Mouse (Mus musculus) lung, embryonic 14.5 days (tissue): Measurements from ENCODE around the gene Lrmda. TPM values are rescaled to one million over a fixed set of nuclear protein-coding genes. Genes with fewer than 3 reads are reported as not detected.

Source experiments
- ATAC-seq: fragments of 200-750 bp; cut with Nextera tagmentation; 2 replicates; pipeline ENCODE4 v1.8.0; 2017; ENCODE audit warnings: mild to moderate bottlenecking, moderate TSS enrichment, moderate library complexity; ENCODE audit not compliant: insufficient read depth
- DNase-seq: peaks from one replicate; pipeline ENCODE4 v3.0.0-alpha.2; 2015
- H3K27ac ChIP-seq: fragments of 300-500 bp; sonication (generic); 2 replicates; pipeline ENCODE4 v1.5.1; 2014; ENCODE audit warnings: low read depth, mild to moderate bottlenecking, moderate library complexity
- H3K27me3 ChIP-seq: fragments of 300-500 bp; sonication (generic); 2 replicates; pipeline ENCODE4 v1.6.1; 2014; ENCODE audit warnings: low read length, control low read depth; ENCODE audit not compliant: insufficient read depth
- H3K36me3 ChIP-seq: fragments of 300-500 bp; sonication (generic); 2 replicates; pipeline ENCODE4 v1.6.1; 2014; ENCODE audit warnings: control low read depth; ENCODE audit not compliant: insufficient read depth
- H3K4me1 ChIP-seq: fragments of 300-500 bp; sonication (generic); 2 replicates; pipeline ENCODE4 v1.6.1; 2014; ENCODE audit warnings: antibody characterized with exemption, control low read depth; ENCODE audit not compliant: insufficient read depth
- H3K4me2 ChIP-seq: fragments of 300-500 bp; sonication (generic); 2 replicates; pipeline ENCODE4 v1.6.1; 2014; ENCODE audit warnings: mild to moderate bottlenecking
- H3K4me3 ChIP-seq: fragments of 300-500 bp; sonication (generic); 2 replicates; pipeline ENCODE4 v1.5.1; 2014; ENCODE audit warnings: low read depth, low read length
- H3K9ac ChIP-seq: fragments of 300-500 bp; sonication (generic); 2 replicates; pipeline ENCODE4 v1.6.1; 2014
- H3K9me3 ChIP-seq: fragments of 300-500 bp; sonication (generic); 2 replicates; pipeline ENCODE4 v1.6.1; 2016; ENCODE audit warnings: low read depth, low read length, control low read depth
- CTCF ChIP-seq: IDR thresholded peaks from 2 replicates; pipeline ENCODE4 v1.5.1; 2016; ENCODE audit warnings: antibody characterized with exemption, low read depth
- WGBS: fragments of 180-500 bp; shearing (Covaris S2); extraction: QIAGEN DNeasy Blood & Tissue Kit; methylation state at CpG from one replicate; pipeline ENCODE4 v1.1.7; 2014; 5-methylcytosine and 5-hydroxymethylcytosine counted together
- polyA plus RNA-seq: library from polyadenylated mRNA; unstranded; fragments of >200 nt; fragmentation: Nextera tagmentation; extraction: Ambion mirVana; gene quantifications from 2 replicates; pipeline ENCODE4 v1.2.1, GENCODE M21; 2014

Lrmda gene
- polyA plus RNA-seq, 1 experiment from 2014 or later, result 1.1 TPM

DNA sequence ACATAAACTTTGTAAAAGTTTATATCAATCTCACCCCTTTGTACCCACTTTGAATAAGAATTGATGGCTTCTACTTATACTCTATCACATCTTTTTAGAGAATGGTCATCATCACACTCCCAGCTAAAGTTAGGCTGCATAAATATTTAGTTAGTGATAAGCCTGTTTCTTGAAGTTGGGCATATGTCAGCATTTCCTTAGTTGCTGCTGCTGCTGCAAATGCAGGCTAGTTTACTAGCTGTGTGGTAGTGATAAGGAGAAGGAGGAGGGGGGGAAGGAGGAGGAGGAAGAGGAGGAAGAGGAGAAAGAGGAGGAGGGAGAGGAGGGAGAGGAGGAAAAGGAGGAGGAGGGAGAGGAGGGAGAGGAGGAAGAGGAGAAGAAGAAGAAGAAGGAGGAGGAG lies 692.9 kb downstream of the Lrmda start:
- H3K27ac ChIP-seq, result no peak overlapping the region
- H3K27me3 ChIP-seq, result no peaks in the 10 kb centered on the region
- H3K9me3 ChIP-seq, result no peaks in the 10 kb centered on the region
- H3K9ac ChIP-seq, result no peak overlapping the region
- TF ChIP-seq CTCF, result no peak
- no peak overlapping the region for H3K4me2 ChIP-seq
- H3K36me3 ChIP-seq, result no peaks in the 10 kb centered on the region
- H3K4me1 ChIP-seq, result peaks cover 18% of the 10 kb centered on the region
- ATAC-seq, result no peak
- no peak overlapping the region for H3K4me3 ChIP-seq
- DNase-seq, result peak; percentile 58

DNA sequence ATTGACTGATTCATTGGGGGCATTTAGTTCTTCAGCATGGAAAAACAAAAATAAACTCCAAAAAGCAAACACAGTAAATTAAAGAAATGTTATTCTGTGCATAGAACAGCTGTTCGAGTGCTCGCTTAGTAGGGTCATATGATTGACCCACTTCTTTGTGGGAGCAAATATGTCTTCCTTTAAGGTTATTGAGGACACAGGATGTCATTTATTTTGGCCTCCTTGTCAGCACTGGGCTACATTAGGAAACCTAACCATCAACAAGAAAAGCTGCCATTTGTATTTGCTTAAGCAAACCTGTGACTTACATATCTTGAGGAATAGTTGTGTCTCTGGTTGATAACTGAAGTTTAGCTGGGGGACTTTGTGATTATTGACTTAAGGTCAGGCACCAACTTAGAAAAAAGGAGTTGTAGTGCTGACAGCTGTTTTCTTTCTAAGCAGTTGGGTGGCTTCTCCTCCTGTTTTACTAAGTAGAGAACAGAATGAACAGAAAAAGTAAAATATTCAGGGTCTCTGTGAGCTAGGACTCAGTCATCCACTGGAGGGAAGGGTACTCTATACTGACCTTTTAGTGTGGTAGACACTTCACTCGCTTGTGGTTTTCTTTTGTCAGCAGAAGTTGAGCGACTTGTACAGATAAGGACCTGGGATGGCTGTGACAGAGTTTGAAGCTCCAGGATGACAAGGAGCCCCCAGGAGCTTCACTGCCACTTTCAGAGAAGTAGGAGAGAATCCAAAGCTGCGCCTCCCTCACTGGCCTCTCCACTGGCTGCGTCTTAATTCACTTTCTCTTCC lies 696.3 kb downstream of the Lrmda start:
- peak; percentile 36 for DNase-seq
- Histone ChIP-seq H3K4me3 (no peak overlapping the region), H3K4me1 (peaks cover 9% of the 10 kb centered on the region), H3K9ac (no peak overlapping the region), H3K27ac (peak overlapping the region; percentile 32; the same call in 1 of the 2 replicates), H3K4me2 (no peak overlapping the region), H3K9me3 (no peaks in the 10 kb centered on the region), H3K27me3 (no peaks in the 10 kb centered on the region), H3K36me3 (no peaks in the 10 kb centered on the region)
- no peak for TF ChIP-seq CTCF
- WGBS, result 31% methylated on average over 6 of the region's 6 CpGs
- ATAC-seq, result 0 out of 2 replicates have a peak, but pooled peaks have one; percentile 47

DNA sequence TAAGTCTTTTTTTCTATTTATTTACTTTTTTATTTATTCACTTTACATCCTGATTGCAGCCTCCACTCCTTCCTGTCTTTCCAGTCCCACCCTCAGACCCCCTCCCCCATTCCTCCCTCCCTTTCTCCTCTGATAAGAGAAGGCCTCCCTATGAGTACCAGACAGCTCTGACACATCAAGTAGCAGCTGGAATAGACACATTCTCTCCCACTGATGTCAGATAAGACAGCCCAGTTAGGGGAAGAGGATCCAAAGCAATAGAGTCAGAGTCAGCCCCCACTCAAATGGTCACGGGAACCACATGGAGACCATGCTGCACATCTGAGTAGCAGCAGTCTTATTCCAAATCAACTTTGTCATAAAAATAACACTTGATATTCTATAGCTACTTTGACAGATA lies 700.5 kb downstream of the Lrmda start:
- peak; percentile 86 for ATAC-seq
- Histone ChIP-seq H3K4me1 (no peaks in the 10 kb centered on the region), H3K4me3 (no peak overlapping the region), H3K27me3 (no peaks in the 10 kb centered on the region), H3K9ac (no peak overlapping the region), H3K36me3 (no peaks in the 10 kb centered on the region), H3K27ac (no peak overlapping the region), H3K9me3 (no peaks in the 10 kb centered on the region), H3K4me2 (no peak overlapping the region)
- TF ChIP-seq CTCF, result no peak
- peak; percentile 69 for DNase-seq
- 58% methylated on average over 1 of the region's 1 CpGs for WGBS

DNA sequence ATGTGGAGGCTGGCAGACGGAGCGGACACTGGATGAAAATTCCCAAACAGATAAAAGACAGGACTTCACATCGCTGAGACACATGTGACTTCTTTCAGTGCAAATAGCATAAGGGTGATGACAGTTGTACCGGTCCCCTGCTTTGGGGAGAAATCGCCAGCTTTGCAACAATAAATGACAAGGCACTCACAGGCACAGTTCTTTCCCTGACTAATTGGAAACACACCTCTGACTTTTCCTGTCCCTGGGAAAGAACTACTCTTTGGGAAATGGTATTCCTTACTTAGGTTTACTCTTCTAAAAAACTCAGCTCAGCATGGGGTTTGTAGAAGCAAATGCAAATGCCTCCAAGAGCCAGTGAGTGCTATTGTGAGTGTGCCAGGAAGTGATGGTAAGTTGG lies 702.3 kb downstream of the Lrmda start:
- Histone ChIP-seq H3K4me2 (no peak overlapping the region), H3K9me3 (no peaks in the 10 kb centered on the region), H3K27me3 (no peaks in the 10 kb centered on the region), H3K27ac (peak overlapping the region; percentile 19; the same call in 1 of the 2 replicates), H3K4me1 (no peaks in the 10 kb centered on the region), H3K4me3 (no peak overlapping the region), H3K9ac (no peak overlapping the region), H3K36me3 (no peaks in the 10 kb centered on the region)
- DNase-seq, result peak; percentile 27
- no peak for ATAC-seq
- TF ChIP-seq CTCF, result no peak
- WGBS, result 28% methylated on average over 5 of the region's 5 CpGs

DNA sequence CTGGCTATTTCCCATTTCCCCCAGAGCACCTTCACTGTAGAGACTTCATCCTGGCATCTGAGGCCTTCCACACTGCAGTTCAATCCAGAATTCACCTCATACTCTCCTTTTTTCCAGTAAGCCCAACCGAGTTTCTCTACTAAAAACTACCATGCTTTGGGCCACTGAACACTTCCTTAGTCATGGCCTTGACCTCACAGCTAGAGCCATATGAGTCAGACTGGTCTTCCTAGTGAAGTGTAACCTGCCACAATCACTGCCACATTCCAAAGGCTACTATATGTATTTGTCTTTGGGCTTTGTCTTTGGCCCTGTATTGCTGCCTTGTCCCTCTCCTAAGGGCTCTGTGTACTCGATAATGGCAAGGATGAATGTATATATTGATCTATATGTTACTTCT lies 708.0 kb downstream of the Lrmda start:
- Histone ChIP-seq H3K9me3 (no peaks in the 10 kb centered on the region), H3K27me3 (no peaks in the 10 kb centered on the region), H3K9ac (no peak overlapping the region), H3K27ac (no peak overlapping the region), H3K4me2 (no peak overlapping the region), H3K4me3 (no peak overlapping the region), H3K36me3 (no peaks in the 10 kb centered on the region), H3K4me1 (no peaks in the 10 kb centered on the region)
- WGBS, result 72% methylated on average over 2 of the region's 2 CpGs
- DNase-seq (no peak), ATAC-seq (no peak)
- TF ChIP-seq CTCF, result no peak

DNA sequence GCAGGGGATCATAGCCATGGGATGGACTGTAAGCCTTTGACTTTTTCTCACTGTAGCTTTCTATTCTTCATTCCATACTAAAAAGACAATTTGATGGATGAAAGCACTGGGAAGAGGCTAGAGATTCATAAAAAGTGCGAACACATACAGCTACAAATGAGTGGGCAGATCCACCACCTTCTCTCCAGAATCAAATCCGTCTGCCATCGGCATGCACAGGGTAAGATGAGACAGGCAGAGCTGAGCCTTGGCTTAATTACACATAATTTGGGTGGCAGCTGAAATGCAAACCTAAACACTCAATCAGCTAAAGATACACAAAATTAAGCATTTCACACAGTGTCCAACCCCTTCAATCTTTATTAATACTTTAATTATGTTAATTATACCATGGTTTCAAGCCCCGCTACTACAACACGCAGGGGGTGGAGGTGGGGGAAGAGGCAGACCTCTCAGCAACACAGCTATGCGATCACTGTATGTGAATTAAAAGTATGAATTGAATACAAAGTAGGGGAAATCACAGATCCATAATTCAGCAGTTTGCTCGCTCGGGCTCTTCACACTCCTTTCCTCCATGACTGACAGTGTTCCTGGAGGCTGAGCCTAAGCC lies 709.2 kb downstream of the Lrmda start:
- Histone ChIP-seq H3K27me3 (no peaks in the 10 kb centered on the region), H3K36me3 (no peaks in the 10 kb centered on the region), H3K9ac (no peak overlapping the region), H3K4me3 (no peak overlapping the region), H3K9me3 (no peaks in the 10 kb centered on the region), H3K4me2 (no peak overlapping the region), H3K4me1 (no peaks in the 10 kb centered on the region), H3K27ac (no peak overlapping the region)
- ATAC-seq (no peak), DNase-seq (no peak)
- no peak for TF ChIP-seq CTCF
- WGBS, result 84% methylated on average over 8 of the region's 8 CpGs

DNA sequence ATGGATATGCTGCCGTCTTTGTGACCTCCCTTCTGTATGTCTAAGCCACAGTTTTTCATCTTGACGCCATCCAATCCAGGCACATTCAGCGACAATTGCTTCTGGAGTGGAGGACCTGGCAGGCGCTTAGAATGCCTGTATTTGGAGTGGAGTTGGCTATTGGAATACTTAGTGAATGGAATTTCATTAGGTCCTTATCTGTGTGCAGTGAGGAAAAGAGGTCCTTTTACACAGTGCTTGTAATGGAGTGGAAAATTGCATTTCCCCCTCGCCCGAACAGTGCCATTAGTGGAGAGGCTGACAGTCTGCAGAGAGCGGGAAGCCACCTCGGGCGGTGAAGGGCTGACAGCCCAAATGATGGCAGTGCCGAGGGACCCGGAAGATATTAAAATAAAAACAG lies 719.1 kb downstream of the Lrmda start:
- Histone ChIP-seq H3K9ac (no peak overlapping the region), H3K27ac (no peak overlapping the region), H3K27me3 (no peaks in the 10 kb centered on the region), H3K36me3 (no peaks in the 10 kb centered on the region), H3K4me1 (no peaks in the 10 kb centered on the region), H3K4me2 (no peak overlapping the region), H3K9me3 (no peaks in the 10 kb centered on the region), H3K4me3 (no peak overlapping the region)
- TF ChIP-seq CTCF, result no peak
- ATAC-seq, result peak; percentile 66; the same call in 1 of the 2 replicates
- 65% methylated on average over 11 of the region's 11 CpGs for WGBS
- peak; percentile 37 for DNase-seq
